Mouse (Mus musculus): ENCODE results near the gene Adgrl4. TPM values are rescaled to one million over a fixed set of nuclear protein-coding genes. Genes with fewer than 3 reads are reported as not detected.

Gene Adgrl4
- polyA plus RNA-seq, 1 experiment from 2014 or later: 6.4 TPM

GRCm38 (mm10) chr3:151444284-151444683, 6.6 kb downstream of the Adgrl4 start:
- Histone ChIP-seq H3K27me3 (ENCODE audit: control insufficient read depth, insufficient read depth, low read length) (no peaks in the 10 kb centered on the region), H3K36me3 (replicated peaks; ENCODE audit: control insufficient read depth, insufficient read depth, low read depth, low read length) (no peaks in the 10 kb centered on the region), H3K27ac (replicated peaks; ENCODE audit: low read depth, low read length) (no peak overlapping the region), H3K4me1 (ENCODE audit: control insufficient read depth, insufficient read depth, low read length) (no peaks in the 10 kb centered on the region), H3K4me2 (ENCODE audit: low read depth, low read length) (no peak overlapping the region), H3K4me3 (ENCODE audit: low read depth, low read length) (no peak overlapping the region), H3K9ac (replicated peaks; ENCODE audit: low read length) (no peak overlapping the region), H3K9me3 (replicated peaks; ENCODE audit: control insufficient read depth, low read length) (no peaks in the 10 kb centered on the region)
- WGBS: 88% methylated on average over 4 of the region's 4 CpGs
- DNase-seq (ENCODE audit: low spot score) (no peak), ATAC-seq (replicated peaks; ENCODE audit: insufficient number of reproducible peaks, low FRiP score, low TSS enrichment, low read depth) (no peak)

- H3K4me3 ChIP-seq (ENCODE audit: low read depth, low read length): no peak overlapping the region
- 55% methylated on average over 2 of the region's 2 CpGs for WGBS
- H3K27ac ChIP-seq (replicated peaks; ENCODE audit: low read depth, low read length): no peak overlapping the region
- no peaks in the 10 kb centered on the region for H3K4me1 ChIP-seq (ENCODE audit: control insufficient read depth, insufficient read depth, low read length)
- no peak overlapping the region for H3K9ac ChIP-seq (replicated peaks; ENCODE audit: low read length)
- no peaks in the 10 kb centered on the region for H3K36me3 ChIP-seq (replicated peaks; ENCODE audit: control insufficient read depth, insufficient read depth, low read depth, low read length)
- H3K9me3 ChIP-seq (replicated peaks; ENCODE audit: control insufficient read depth, low read length): no peaks in the 10 kb centered on the region
- no peaks in the 10 kb centered on the region for H3K27me3 ChIP-seq (ENCODE audit: control insufficient read depth, insufficient read depth, low read length)
- H3K4me2 ChIP-seq (ENCODE audit: low read depth, low read length): no peak overlapping the region
- no peak for DNase-seq (ENCODE audit: low spot score)
- ATAC-seq (replicated peaks; ENCODE audit: insufficient number of reproducible peaks, low FRiP score, low TSS enrichment, low read depth): no peak
Observed at GRCm38 (mm10) chr3:151445936-151446335, 8.2 kb downstream of the Adgrl4 start.

GRCm38 (mm10) chr3:151454985-151455701, 17.5 kb downstream of the Adgrl4 start:
- no peak overlapping the region for H3K27ac ChIP-seq (replicated peaks; ENCODE audit: low read depth, low read length)
- no peak overlapping the region for H3K9ac ChIP-seq (replicated peaks; ENCODE audit: low read length)
- H3K4me3 ChIP-seq (ENCODE audit: low read depth, low read length): no peak overlapping the region
- H3K36me3 ChIP-seq (replicated peaks; ENCODE audit: control insufficient read depth, insufficient read depth, low read depth, low read length): no peaks in the 10 kb centered on the region
- 59% methylated on average over 6 of the region's 6 CpGs for WGBS
- no peaks in the 10 kb centered on the region for H3K4me1 ChIP-seq (ENCODE audit: control insufficient read depth, insufficient read depth, low read length)
- H3K9me3 ChIP-seq (replicated peaks; ENCODE audit: control insufficient read depth, low read length): no peaks in the 10 kb centered on the region
- DNase-seq (ENCODE audit: low spot score) (no peak), ATAC-seq (replicated peaks; ENCODE audit: insufficient number of reproducible peaks, low FRiP score, low TSS enrichment, low read depth) (0 out of 2 replicates have a peak, but pooled peaks have one; percentile 18)
- H3K4me2 ChIP-seq (ENCODE audit: low read depth, low read length): no peak overlapping the region
- H3K27me3 ChIP-seq (ENCODE audit: control insufficient read depth, insufficient read depth, low read length): no peaks in the 10 kb centered on the region

GRCm38 (mm10) chr3:151459430-151460190, 21.9 kb downstream of the Adgrl4 start:
- Histone ChIP-seq H3K36me3 (replicated peaks; ENCODE audit: control insufficient read depth, insufficient read depth, low read depth, low read length) (no peaks in the 10 kb centered on the region), H3K9ac (replicated peaks; ENCODE audit: low read length) (no peak overlapping the region), H3K4me3 (ENCODE audit: low read depth, low read length) (no peak overlapping the region), H3K27ac (replicated peaks; ENCODE audit: low read depth, low read length) (no peak overlapping the region), H3K9me3 (replicated peaks; ENCODE audit: control insufficient read depth, low read length) (no peaks in the 10 kb centered on the region), H3K4me2 (ENCODE audit: low read depth, low read length) (no peak overlapping the region), H3K4me1 (ENCODE audit: control insufficient read depth, insufficient read depth, low read length) (no peaks in the 10 kb centered on the region), H3K27me3 (ENCODE audit: control insufficient read depth, insufficient read depth, low read length) (no peaks in the 10 kb centered on the region)
- DNase-seq (ENCODE audit: low spot score): no peak
- 75% methylated on average over 3 of the region's 3 CpGs for WGBS
- no peak for ATAC-seq (replicated peaks; ENCODE audit: insufficient number of reproducible peaks, low FRiP score, low TSS enrichment, low read depth)

- no peaks in the 10 kb centered on the region for H3K4me1 ChIP-seq (ENCODE audit: control insufficient read depth, insufficient read depth, low read length)
- no peak for ATAC-seq (replicated peaks; ENCODE audit: insufficient number of reproducible peaks, low FRiP score, low TSS enrichment, low read depth)
- H3K27me3 ChIP-seq (ENCODE audit: control insufficient read depth, insufficient read depth, low read length): no peaks in the 10 kb centered on the region
- H3K36me3 ChIP-seq (replicated peaks; ENCODE audit: control insufficient read depth, insufficient read depth, low read depth, low read length): no peaks in the 10 kb centered on the region
- no peak overlapping the region for H3K4me3 ChIP-seq (ENCODE audit: low read depth, low read length)
- 77% methylated on average over 4 of the region's 4 CpGs for WGBS
- H3K27ac ChIP-seq (replicated peaks; ENCODE audit: low read depth, low read length): no peak overlapping the region
- H3K4me2 ChIP-seq (ENCODE audit: low read depth, low read length): no peak overlapping the region
- H3K9ac ChIP-seq (replicated peaks; ENCODE audit: low read length): no peak overlapping the region
- no peak for DNase-seq (ENCODE audit: low spot score)
- no peaks in the 10 kb centered on the region for H3K9me3 ChIP-seq (replicated peaks; ENCODE audit: control insufficient read depth, low read length)
Observed at GRCm38 (mm10) chr3:151465215-151465614, 27.5 kb downstream of the Adgrl4 start.

GRCm38 (mm10) chr3:151488853-151489252, 51.2 kb downstream of the Adgrl4 start:
- H3K27ac ChIP-seq (replicated peaks; ENCODE audit: low read depth, low read length): no peak overlapping the region
- no peaks in the 10 kb centered on the region for H3K9me3 ChIP-seq (replicated peaks; ENCODE audit: control insufficient read depth, low read length)
- no peaks in the 10 kb centered on the region for H3K4me1 ChIP-seq (ENCODE audit: control insufficient read depth, insufficient read depth, low read length)
- H3K27me3 ChIP-seq (ENCODE audit: control insufficient read depth, insufficient read depth, low read length): no peaks in the 10 kb centered on the region
- H3K4me3 ChIP-seq (ENCODE audit: low read depth, low read length): no peak overlapping the region
- no peak overlapping the region for H3K9ac ChIP-seq (replicated peaks; ENCODE audit: low read length)
- ATAC-seq (replicated peaks; ENCODE audit: insufficient number of reproducible peaks, low FRiP score, low TSS enrichment, low read depth) (no peak), DNase-seq (ENCODE audit: low spot score) (no peak)
- 95% methylated on average over 4 of the region's 4 CpGs for WGBS
- no peak overlapping the region for H3K4me2 ChIP-seq (ENCODE audit: low read depth, low read length)
- no peaks in the 10 kb centered on the region for H3K36me3 ChIP-seq (replicated peaks; ENCODE audit: control insufficient read depth, insufficient read depth, low read depth, low read length)

- no peak overlapping the region for H3K4me3 ChIP-seq (ENCODE audit: low read depth, low read length)
- H3K27ac ChIP-seq (replicated peaks; ENCODE audit: low read depth, low read length): no peak overlapping the region
- no peak overlapping the region for H3K9ac ChIP-seq (replicated peaks; ENCODE audit: low read length)
- H3K4me2 ChIP-seq (ENCODE audit: low read depth, low read length): no peak overlapping the region
- no peak for ATAC-seq (replicated peaks; ENCODE audit: insufficient number of reproducible peaks, low FRiP score, low TSS enrichment, low read depth)
- H3K36me3 ChIP-seq (replicated peaks; ENCODE audit: control insufficient read depth, insufficient read depth, low read depth, low read length): no peaks in the 10 kb centered on the region
- WGBS: 91% methylated on average over 3 of the region's 3 CpGs
- H3K27me3 ChIP-seq (ENCODE audit: control insufficient read depth, insufficient read depth, low read length): no peaks in the 10 kb centered on the region
- no peaks in the 10 kb centered on the region for H3K4me1 ChIP-seq (ENCODE audit: control insufficient read depth, insufficient read depth, low read length)
- no peaks in the 10 kb centered on the region for H3K9me3 ChIP-seq (replicated peaks; ENCODE audit: control insufficient read depth, low read length)
- no peak for DNase-seq (ENCODE audit: low spot score)
Observed at GRCm38 (mm10) chr3:151505606-151506005, 67.9 kb downstream of the Adgrl4 start.

GRCm38 (mm10) chr3:151511184-151511583, 73.5 kb downstream of the Adgrl4 start:
- H3K27ac ChIP-seq (replicated peaks; ENCODE audit: low read depth, low read length): no peak overlapping the region
- no peaks in the 10 kb centered on the region for H3K27me3 ChIP-seq (ENCODE audit: control insufficient read depth, insufficient read depth, low read length)
- WGBS: 87% methylated on average over 5 of the region's 5 CpGs
- H3K9ac ChIP-seq (replicated peaks; ENCODE audit: low read length): no peak overlapping the region
- ATAC-seq (replicated peaks; ENCODE audit: insufficient number of reproducible peaks, low FRiP score, low TSS enrichment, low read depth) (no peak), DNase-seq (ENCODE audit: low spot score) (no peak)
- no peaks in the 10 kb centered on the region for H3K4me1 ChIP-seq (ENCODE audit: control insufficient read depth, insufficient read depth, low read length)
- no peaks in the 10 kb centered on the region for H3K9me3 ChIP-seq (replicated peaks; ENCODE audit: control insufficient read depth, low read length)
- H3K36me3 ChIP-seq (replicated peaks; ENCODE audit: control insufficient read depth, insufficient read depth, low read depth, low read length): no peaks in the 10 kb centered on the region
- no peak overlapping the region for H3K4me3 ChIP-seq (ENCODE audit: low read depth, low read length)
- no peak overlapping the region for H3K4me2 ChIP-seq (ENCODE audit: low read depth, low read length)
